Mouse (Mus musculus) testis, adult 2 months (tissue): ENCODE measurements around the gene Hoxb4. TPM values are rescaled to one million over a fixed set of nuclear protein-coding genes. Genes with fewer than 3 reads are reported as not detected.

Experiments used
- H3K27ac ChIP-seq: fragments of 200-500 bp; 2 replicates; pipeline ENCODE4 v1.5.1; 2012; ENCODE audit warnings: low read depth, low read length; ENCODE audit not compliant: control insufficient read depth, insufficient read depth
- H3K27me3 ChIP-seq: fragments of 200-500 bp; 2 replicates; pipeline ENCODE4 v1.6.1; 2012; ENCODE audit warnings: mild to moderate bottlenecking, low read length, moderate library complexity; ENCODE audit not compliant: control insufficient read depth, insufficient read depth
- H3K36me3 ChIP-seq: fragments of 200-500 bp; 2 replicates; pipeline ENCODE4 v1.6.1; 2012; ENCODE audit warnings: mild to moderate bottlenecking, low read length; ENCODE audit not compliant: control insufficient read depth, insufficient read depth
- H3K4me1 ChIP-seq: fragments of 200-500 bp; 2 replicates; pipeline ENCODE4 v1.6.1; 2012; ENCODE audit warnings: low read length; ENCODE audit not compliant: control insufficient read depth, insufficient read depth
- H3K4me3 ChIP-seq: fragments of 200-500 bp; 2 replicates; pipeline ENCODE4 v1.5.1; 2012; ENCODE audit warnings: low read depth, mild to moderate bottlenecking, low read length, moderate library complexity, mixed read lengths; ENCODE audit not compliant: control insufficient read depth
- CTCF ChIP-seq: fragments of 200-500 bp; IDR thresholded peaks from 2 replicates; pipeline ENCODE4 v1.5.1; 2012; ENCODE audit warnings: low read depth, mild to moderate bottlenecking, inconsistent platforms, low read length, moderate library complexity; ENCODE audit not compliant: control insufficient read depth, insufficient read depth, insufficient replicate concordance
- POLR2A ChIP-seq: fragments of 200-500 bp; IDR thresholded peaks from 2 replicates; pipeline ENCODE4 v1.6.1; 2012; ENCODE audit warnings: low read depth, mild to moderate bottlenecking, inconsistent platforms, low read length, moderate library complexity; ENCODE audit not compliant: control insufficient read depth
- polyA plus RNA-seq: library from polyadenylated mRNA; depleted of rRNA; stranded (reverse); fragments of >200 nt; gene quantifications from 2 replicates; pipeline ENCODE4 v1.2.3, GENCODE M21; 2012; rRNA removed

Hoxb4 gene
- polyA plus RNA-seq: 0.07 and 1.3 TPM in 2 replicates

- no peak within 1 kb of the TSS for H3K27ac ChIP-seq
- H3K27me3 ChIP-seq: peaks cover 13% of the 10 kb centered on the region; the same call in 1 of the 2 replicates
- no peaks in the 10 kb centered on the region for H3K36me3 ChIP-seq
- H3K4me1 ChIP-seq: peaks cover 7% of the 10 kb centered on the region
- TF ChIP-seq CTCF (no peak), POLR2A (no peak)
- peak within 1 kb of the TSS; percentile 34 for H3K4me3 ChIP-seq
These were observed at the start of gene Hoxb4 for GRCm38 (mm10) chr11:96317608-96318367. Gene Hoxb4 (plus strand): TSS chr11:96318267.

GRCm38 (mm10) chr11:96269869-96270268 lies 48.2 kb upstream of the Hoxb4 start:
- no peak overlapping the region for H3K27ac ChIP-seq
- no peaks in the 10 kb centered on the region for H3K36me3 ChIP-seq
- peaks cover 15% of the 10 kb centered on the region for H3K4me1 ChIP-seq
- TF ChIP-seq POLR2A (no peak), CTCF (no peak)
- no peak overlapping the region for H3K4me3 ChIP-seq
- H3K27me3 ChIP-seq: peaks cover 8% of the 10 kb centered on the region

- Histone ChIP-seq H3K4me1 (peaks cover 15% of the 10 kb centered on the region), H3K27ac (no peak within 1 kb of the TSS), H3K36me3 (no peaks in the 10 kb centered on the region), H3K27me3 (peaks cover 8% of the 10 kb centered on the region), H3K4me3 (peak within 1 kb of the TSS; percentile 39)
- no peak for TF ChIP-seq POLR2A
- TF ChIP-seq CTCF: no peak
These were observed 47.0 kb upstream of the Hoxb4 start, which contains the start of gene Hoxb9 for GRCm38 (mm10) chr11:96270996-96271540. Gene Hoxb9 (plus strand): TSS chr11:96271457.

- no peak overlapping the region for H3K27ac ChIP-seq
- peaks cover 8% of the 10 kb centered on the region for H3K27me3 ChIP-seq
- no peak for TF ChIP-seq POLR2A
- TF ChIP-seq CTCF: no peak
- peaks cover 15% of the 10 kb centered on the region for H3K4me1 ChIP-seq
- H3K4me3 ChIP-seq: peak overlapping the region; percentile 39
- no peaks in the 10 kb centered on the region for H3K36me3 ChIP-seq
These were observed 46.5 kb upstream of the Hoxb4 start for GRCm38 (mm10) chr11:96271541-96272011.

DNA sequence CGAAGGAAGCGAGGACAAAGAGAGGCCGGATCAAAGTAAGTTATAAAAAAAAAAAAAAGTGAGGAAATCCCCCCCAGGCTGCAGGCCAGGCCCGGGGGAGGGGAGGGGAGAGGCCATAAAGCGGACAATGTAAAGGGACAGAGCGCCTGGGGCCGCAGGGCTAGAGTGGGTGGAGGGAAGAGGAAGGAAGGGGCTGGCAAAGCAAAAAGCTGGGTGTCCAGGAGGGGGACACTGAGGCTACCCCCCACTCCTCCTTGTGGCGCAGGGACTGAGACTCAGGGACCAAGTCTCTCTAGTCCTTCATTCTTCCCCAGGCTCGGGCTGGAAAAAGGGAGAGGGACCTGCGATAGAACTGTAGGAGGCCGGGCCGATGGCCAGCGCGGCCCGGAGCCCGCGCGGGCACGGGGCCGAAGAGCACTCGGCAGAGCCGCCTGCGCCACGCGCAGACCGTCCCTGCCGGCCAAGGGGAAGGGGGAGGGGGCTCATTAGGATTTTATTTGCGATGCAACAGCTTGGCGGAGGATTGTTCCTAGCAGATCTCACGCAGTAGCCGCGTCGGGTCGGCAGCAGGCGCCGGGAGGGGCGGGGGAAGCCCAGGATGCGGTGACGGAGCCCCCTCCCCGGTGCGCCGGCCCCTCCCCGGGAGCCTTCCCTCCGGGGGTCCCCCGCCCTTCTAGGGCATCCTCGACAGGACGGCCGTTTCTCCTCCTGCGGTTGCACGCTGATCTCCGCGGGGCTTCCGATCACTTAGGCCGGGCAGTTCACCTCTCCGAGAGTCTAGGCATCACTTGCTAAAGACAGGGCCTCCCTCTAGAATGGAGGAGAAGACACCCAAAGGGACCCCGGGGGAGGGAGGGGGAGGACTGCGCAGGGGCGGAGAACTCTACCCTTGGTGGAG lies 45.8 kb upstream of the Hoxb4 start:
- peak overlapping the region; percentile 32 for H3K4me3 ChIP-seq
- TF ChIP-seq CTCF: no peak
- TF ChIP-seq POLR2A: no peak
- no peak overlapping the region for H3K27ac ChIP-seq

GRCm38 (mm10) chr11:96274428-96274827 lies 43.6 kb upstream of the Hoxb4 start:
- peaks cover 17% of the 10 kb centered on the region for H3K4me1 ChIP-seq
- no peaks in the 10 kb centered on the region for H3K36me3 ChIP-seq
- no peak overlapping the region for H3K4me3 ChIP-seq
- no peak for TF ChIP-seq CTCF
- no peak for TF ChIP-seq POLR2A
- peaks cover 10% of the 10 kb centered on the region for H3K27me3 ChIP-seq
- no peak overlapping the region for H3K27ac ChIP-seq

More for the DNA sequence above, 45.8 kb upstream of the Hoxb4 start:
- Histone ChIP-seq H3K4me1 (peaks cover 16% of the 10 kb centered on the region), H3K36me3 (no peaks in the 10 kb centered on the region), H3K27me3 (peaks cover 8% of the 10 kb centered on the region)

GRCm38 (mm10) chr11:96275896-96276295 lies 42.2 kb upstream of the Hoxb4 start:
- Histone ChIP-seq H3K27me3 (peaks cover 12% of the 10 kb centered on the region), H3K4me1 (peaks cover 13% of the 10 kb centered on the region), H3K27ac (no peak overlapping the region), H3K4me3 (no peak overlapping the region), H3K36me3 (no peaks in the 10 kb centered on the region)
- TF ChIP-seq POLR2A (no peak), CTCF (no peak)
